Mouse (Mus musculus): ENCODE measurements around the gene Bcl11a. TPM values are rescaled to one million over a fixed set of nuclear protein-coding genes. Genes with fewer than 3 reads are reported as not detected.

Gene Bcl11a
- polyA plus RNA-seq, 1 experiment from 2014 or later, result 145 TPM

DNA sequence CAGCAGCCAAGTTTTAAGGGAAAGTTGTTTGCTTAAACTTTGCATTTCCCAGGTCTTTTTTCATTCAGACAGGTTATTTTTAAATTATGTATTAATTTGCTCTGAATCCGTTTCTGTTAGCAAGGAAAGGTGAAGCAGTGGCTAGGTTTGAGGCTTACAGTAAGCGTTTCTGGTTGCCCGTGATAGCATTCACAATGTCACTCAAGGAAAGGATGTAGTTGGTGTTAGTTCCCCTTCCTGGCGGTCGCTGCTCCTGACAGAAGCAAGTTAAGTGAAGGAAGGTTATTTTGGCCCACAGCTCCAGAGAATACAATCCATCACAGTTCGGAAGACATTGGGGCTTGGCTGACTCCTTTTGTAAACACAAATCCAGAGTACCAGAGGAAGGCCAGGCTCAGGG lies 61.6 kb downstream of the Bcl11a start:
- Histone ChIP-seq H3K4me2 (ENCODE audit: low read depth, low read length) (no peak overlapping the region), H3K4me3 (ENCODE audit: low read depth, low read length) (no peak overlapping the region), H3K27me3 (ENCODE audit: control insufficient read depth, insufficient read depth, low read length) (no peaks in the 10 kb centered on the region), H3K9me3 (ENCODE audit: control insufficient read depth, low read length) (no peaks in the 10 kb centered on the region), H3K27ac (ENCODE audit: low read depth, low read length) (no peak overlapping the region), H3K9ac (replicated peaks; ENCODE audit: low read depth, low read length) (no peak overlapping the region), H3K36me3 (ENCODE audit: control insufficient read depth, insufficient read depth, low read length) (no peaks in the 10 kb centered on the region), H3K4me1 (ENCODE audit: control insufficient read depth, insufficient read depth, low read length) (no peaks in the 10 kb centered on the region)
- 92% methylated on average over 6 of the region's 6 CpGs for WGBS
- no peak for ATAC-seq (ENCODE audit: low read depth)

DNA sequence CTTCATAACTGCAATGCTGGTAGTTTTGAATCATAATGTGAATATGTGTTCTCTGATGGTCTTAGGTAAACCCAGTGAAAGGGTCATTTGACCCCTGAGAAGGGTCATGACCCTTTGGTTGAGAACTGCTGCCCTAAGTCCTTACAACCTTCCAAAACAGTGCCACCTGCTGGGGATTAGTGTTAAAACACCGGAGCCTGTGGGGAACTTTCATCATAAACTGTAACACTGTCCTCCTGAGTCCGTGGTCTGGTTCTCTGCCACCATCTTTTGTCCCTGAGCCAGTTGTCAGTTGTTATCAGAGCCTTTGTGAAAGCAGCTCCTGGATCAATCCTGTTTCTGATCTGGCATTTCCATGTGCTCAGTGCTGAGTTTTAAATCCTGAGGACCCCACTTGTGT lies 62.1 kb downstream of the Bcl11a start:
- ATAC-seq (ENCODE audit: low read depth), result no peak
- H3K27ac ChIP-seq (ENCODE audit: low read depth, low read length), result no peak overlapping the region
- H3K4me3 ChIP-seq (ENCODE audit: low read depth, low read length), result no peak overlapping the region
- H3K9ac ChIP-seq (replicated peaks; ENCODE audit: low read depth, low read length), result no peak overlapping the region
- no peaks in the 10 kb centered on the region for H3K36me3 ChIP-seq (ENCODE audit: control insufficient read depth, insufficient read depth, low read length)
- WGBS, result 84% methylated on average over 2 of the region's 2 CpGs
- H3K27me3 ChIP-seq (ENCODE audit: control insufficient read depth, insufficient read depth, low read length), result no peaks in the 10 kb centered on the region
- H3K4me1 ChIP-seq (ENCODE audit: control insufficient read depth, insufficient read depth, low read length), result 0 out of 2 replicates have a peak, but pooled peaks cover 3% of the 10 kb centered on the region
- no peak overlapping the region for H3K4me2 ChIP-seq (ENCODE audit: low read depth, low read length)
- no peaks in the 10 kb centered on the region for H3K9me3 ChIP-seq (ENCODE audit: control insufficient read depth, low read length)

DNA sequence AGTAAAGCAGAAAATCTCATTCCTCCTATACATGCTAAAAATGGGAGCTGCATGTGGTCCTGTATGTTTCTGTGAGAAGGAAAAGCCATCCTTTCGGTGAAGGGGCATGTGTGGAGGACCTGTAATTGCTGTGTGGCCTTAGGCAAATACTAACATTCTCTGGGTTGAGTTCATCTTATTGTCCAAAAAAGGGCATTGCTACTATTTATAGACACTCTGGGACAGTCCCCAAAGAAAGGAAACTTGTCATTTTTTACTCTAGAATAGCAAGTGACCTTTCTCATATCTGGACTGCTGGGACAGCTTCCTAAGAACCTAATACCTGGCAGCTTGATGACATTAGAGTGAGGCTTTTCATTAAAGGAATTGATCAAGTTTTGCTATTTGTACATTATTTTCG lies 63.1 kb downstream of the Bcl11a start:
- no peak overlapping the region for H3K4me2 ChIP-seq (ENCODE audit: low read depth, low read length)
- no peak overlapping the region for H3K9ac ChIP-seq (replicated peaks; ENCODE audit: low read depth, low read length)
- H3K36me3 ChIP-seq (ENCODE audit: control insufficient read depth, insufficient read depth, low read length), result no peaks in the 10 kb centered on the region
- ATAC-seq (ENCODE audit: low read depth), result no peak
- 86% methylated on average over 2 of the region's 2 CpGs for WGBS
- H3K27me3 ChIP-seq (ENCODE audit: control insufficient read depth, insufficient read depth, low read length), result no peaks in the 10 kb centered on the region
- no peaks in the 10 kb centered on the region for H3K9me3 ChIP-seq (ENCODE audit: control insufficient read depth, low read length)
- H3K4me1 ChIP-seq (ENCODE audit: control insufficient read depth, insufficient read depth, low read length), result 0 out of 2 replicates have a peak, but pooled peaks cover 3% of the 10 kb centered on the region
- no peak overlapping the region for H3K27ac ChIP-seq (ENCODE audit: low read depth, low read length)
- no peak overlapping the region for H3K4me3 ChIP-seq (ENCODE audit: low read depth, low read length)

DNA sequence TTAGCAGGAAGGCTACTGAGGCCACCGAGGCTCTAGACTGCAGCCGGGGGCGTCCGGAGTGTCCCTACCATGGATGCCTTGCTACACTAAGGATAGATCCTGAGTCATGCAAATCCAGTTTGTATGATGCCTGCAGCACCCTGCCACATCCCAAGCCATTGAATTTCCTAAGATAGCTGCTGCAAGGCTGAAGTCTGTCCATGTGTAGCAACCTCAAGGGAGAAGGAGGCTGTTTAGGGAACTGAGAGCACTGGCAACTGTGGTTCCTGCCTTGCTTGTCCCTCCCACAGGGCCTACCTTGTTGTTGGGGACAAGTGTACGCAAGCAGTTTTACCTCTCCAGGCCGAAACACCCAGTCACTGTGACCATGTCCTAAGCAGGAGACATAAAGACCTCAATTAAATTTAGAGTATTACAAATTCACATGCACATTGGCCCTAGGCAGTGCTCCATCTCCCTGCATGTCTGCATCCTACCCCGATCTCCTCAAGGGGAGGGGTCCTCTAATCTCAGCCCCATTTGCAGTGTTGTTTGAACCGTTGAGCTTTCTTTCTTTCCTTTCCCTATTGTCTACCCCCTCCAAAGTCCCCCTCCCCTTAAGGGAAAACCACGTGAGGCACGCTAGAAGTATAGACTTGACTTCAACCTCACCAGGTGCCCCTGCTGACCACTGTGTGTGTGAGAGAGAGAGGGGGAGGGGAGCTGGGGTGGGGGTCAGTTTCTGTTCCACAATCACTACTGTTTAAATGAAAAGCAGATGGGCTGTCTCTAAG lies 63.8 kb downstream of the Bcl11a start:
- Histone ChIP-seq H3K4me3 (ENCODE audit: low read depth, low read length) (no peak overlapping the region), H3K27ac (ENCODE audit: low read depth, low read length) (no peak overlapping the region), H3K36me3 (ENCODE audit: control insufficient read depth, insufficient read depth, low read length) (no peaks in the 10 kb centered on the region), H3K27me3 (ENCODE audit: control insufficient read depth, insufficient read depth, low read length) (no peaks in the 10 kb centered on the region), H3K4me2 (ENCODE audit: low read depth, low read length) (no peak overlapping the region), H3K9me3 (ENCODE audit: control insufficient read depth, low read length) (no peaks in the 10 kb centered on the region), H3K9ac (replicated peaks; ENCODE audit: low read depth, low read length) (no peak overlapping the region), H3K4me1 (ENCODE audit: control insufficient read depth, insufficient read depth, low read length) (0 out of 2 replicates have a peak, but pooled peaks cover 3% of the 10 kb centered on the region)
- ATAC-seq (ENCODE audit: low read depth), result no peak
- WGBS, result 68% methylated on average over 10 of the region's 10 CpGs

DNA sequence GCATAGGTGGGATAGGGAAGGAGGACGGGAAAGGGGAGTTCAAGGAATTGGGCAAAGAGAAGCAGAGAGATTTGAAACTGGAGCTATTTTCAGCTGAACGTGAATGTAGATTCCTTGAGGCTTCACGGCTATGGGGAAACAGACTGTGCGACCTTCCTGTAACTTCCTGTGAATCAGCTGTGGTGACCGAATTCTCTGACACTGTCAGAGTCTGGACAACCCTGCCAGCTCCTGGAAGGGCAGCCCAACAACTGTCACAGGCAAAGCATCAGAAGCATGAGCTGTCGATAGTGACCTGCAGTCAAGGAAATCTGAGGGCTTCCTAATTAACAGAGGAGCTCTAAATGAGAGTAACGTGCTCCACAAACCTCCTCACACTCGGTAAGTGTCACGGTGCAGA lies 64.5 kb downstream of the Bcl11a start:
- ATAC-seq (ENCODE audit: low read depth), result no peak
- no peak overlapping the region for H3K9ac ChIP-seq (replicated peaks; ENCODE audit: low read depth, low read length)
- WGBS, result 66% methylated on average over 9 of the region's 9 CpGs
- no peak overlapping the region for H3K4me3 ChIP-seq (ENCODE audit: low read depth, low read length)
- H3K27ac ChIP-seq (ENCODE audit: low read depth, low read length), result no peak overlapping the region
- no peaks in the 10 kb centered on the region for H3K27me3 ChIP-seq (ENCODE audit: control insufficient read depth, insufficient read depth, low read length)
- no peaks in the 10 kb centered on the region for H3K36me3 ChIP-seq (ENCODE audit: control insufficient read depth, insufficient read depth, low read length)
- H3K4me2 ChIP-seq (ENCODE audit: low read depth, low read length), result no peak overlapping the region
- H3K4me1 ChIP-seq (ENCODE audit: control insufficient read depth, insufficient read depth, low read length), result 0 out of 2 replicates have a peak, but pooled peaks cover 3% of the 10 kb centered on the region
- H3K9me3 ChIP-seq (ENCODE audit: control insufficient read depth, low read length), result no peaks in the 10 kb centered on the region

DNA sequence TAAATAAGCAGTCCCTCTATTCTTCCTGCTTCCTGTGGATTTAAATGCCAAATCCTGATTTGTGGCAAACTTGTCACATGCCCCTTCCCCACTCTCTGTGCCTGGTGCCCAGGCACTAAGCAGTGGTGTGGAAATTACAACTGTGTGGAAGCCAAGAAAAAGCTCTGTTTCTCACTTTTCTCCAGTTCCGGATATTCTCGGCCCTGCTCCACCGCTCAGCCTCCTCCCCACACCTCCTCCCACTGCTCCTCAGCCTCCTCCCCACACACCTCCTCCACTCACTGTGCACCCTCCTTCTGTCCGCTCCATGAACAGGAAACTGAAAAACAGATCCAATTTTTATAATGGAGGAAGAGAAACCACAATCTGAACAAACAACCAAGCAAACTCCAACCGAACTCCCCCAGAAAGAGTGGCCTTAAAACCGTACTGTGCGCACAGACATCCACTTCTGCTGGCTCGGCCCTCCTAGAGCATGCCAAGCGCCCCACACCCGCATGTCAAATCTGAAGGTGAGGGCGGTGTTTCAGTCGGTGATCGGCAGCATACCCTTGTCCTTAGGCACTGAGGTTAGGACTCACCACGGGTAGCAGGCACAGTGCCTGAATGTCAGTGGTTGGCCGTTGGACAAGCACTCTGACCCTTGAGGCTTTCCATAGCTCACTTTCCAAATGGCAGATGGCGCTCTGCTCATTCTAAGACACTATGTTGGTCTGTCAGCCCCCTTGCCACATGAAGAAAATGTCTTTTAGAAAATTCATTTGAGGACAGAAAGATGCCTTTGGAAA lies 66.5 kb downstream of the Bcl11a start:
- peaks cover 6% of the 10 kb centered on the region; the same call in 1 of the 2 replicates for H3K4me1 ChIP-seq (ENCODE audit: control insufficient read depth, insufficient read depth, low read length)

DNA sequence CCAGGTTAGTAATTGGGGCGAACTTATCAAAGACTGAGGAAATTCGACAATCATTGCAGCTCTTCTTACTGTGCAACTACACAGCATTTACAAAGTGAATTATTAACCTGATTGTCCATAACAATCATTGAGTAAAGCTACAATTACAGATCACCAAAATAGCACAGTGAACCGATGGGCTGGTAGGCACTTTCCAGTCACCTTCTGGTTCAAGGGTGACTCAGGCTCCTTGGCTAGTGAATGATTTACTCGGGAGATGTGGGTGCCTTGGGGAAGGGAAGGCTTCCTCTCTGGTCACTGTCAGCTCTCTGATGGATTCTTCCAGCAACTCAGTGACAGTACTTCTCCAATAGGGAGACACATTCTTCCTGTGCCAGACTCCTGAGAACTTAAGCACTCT lies 68.2 kb downstream of the Bcl11a start:
- ATAC-seq (ENCODE audit: low read depth), result no peak
- Histone ChIP-seq H3K4me2 (ENCODE audit: low read depth, low read length) (no peak overlapping the region), H3K36me3 (ENCODE audit: control insufficient read depth, insufficient read depth, low read length) (no peaks in the 10 kb centered on the region), H3K4me1 (ENCODE audit: control insufficient read depth, insufficient read depth, low read length) (peaks cover 10% of the 10 kb centered on the region; the same call in 1 of the 2 replicates), H3K27me3 (ENCODE audit: control insufficient read depth, insufficient read depth, low read length) (no peaks in the 10 kb centered on the region), H3K9ac (replicated peaks; ENCODE audit: low read depth, low read length) (no peak overlapping the region), H3K27ac (ENCODE audit: low read depth, low read length) (no peak overlapping the region), H3K4me3 (ENCODE audit: low read depth, low read length) (no peak overlapping the region), H3K9me3 (ENCODE audit: control insufficient read depth, low read length) (no peaks in the 10 kb centered on the region)
- 82% methylated on average over 4 of the region's 4 CpGs for WGBS

More for the DNA sequence above, 66.5 kb downstream of the Bcl11a start:
- Histone ChIP-seq H3K36me3 (ENCODE audit: control insufficient read depth, insufficient read depth, low read length) (no peaks in the 10 kb centered on the region), H3K27me3 (ENCODE audit: control insufficient read depth, insufficient read depth, low read length) (no peaks in the 10 kb centered on the region), H3K4me2 (ENCODE audit: low read depth, low read length) (no peak overlapping the region), H3K27ac (ENCODE audit: low read depth, low read length) (no peak overlapping the region), H3K4me3 (ENCODE audit: low read depth, low read length) (no peak overlapping the region), H3K9me3 (ENCODE audit: control insufficient read depth, low read length) (no peaks in the 10 kb centered on the region), H3K9ac (replicated peaks; ENCODE audit: low read depth, low read length) (no peak overlapping the region)
- 0 out of 2 replicates have a peak, but pooled peaks have one; percentile 3 for ATAC-seq (ENCODE audit: low read depth)
- 84% methylated on average over 16 of the region's 16 CpGs for WGBS

DNA sequence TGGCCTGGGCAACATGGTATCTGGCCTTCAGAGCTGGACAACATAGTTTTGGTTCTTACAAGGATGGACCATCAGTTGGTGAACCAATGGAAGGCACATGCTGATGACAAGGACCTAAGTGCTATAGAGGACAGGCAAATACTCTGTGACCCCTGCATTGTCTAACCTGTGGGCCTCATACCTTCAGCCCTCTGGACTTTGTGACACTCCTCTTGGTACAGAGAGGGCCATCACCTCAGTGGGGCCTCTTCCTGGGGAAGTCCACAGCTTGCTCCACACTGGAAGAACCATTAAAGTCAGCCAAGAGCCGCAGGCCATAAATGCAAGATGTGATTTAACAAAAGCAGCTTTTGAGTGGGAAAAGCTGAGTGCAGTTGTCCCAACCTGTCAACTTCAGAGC lies 68.6 kb downstream of the Bcl11a start:
- H3K27ac ChIP-seq (ENCODE audit: low read depth, low read length), result no peak overlapping the region
- H3K36me3 ChIP-seq (ENCODE audit: control insufficient read depth, insufficient read depth, low read length), result no peaks in the 10 kb centered on the region
- no peak for ATAC-seq (ENCODE audit: low read depth)
- peaks cover 10% of the 10 kb centered on the region; the same call in 1 of the 2 replicates for H3K4me1 ChIP-seq (ENCODE audit: control insufficient read depth, insufficient read depth, low read length)
- WGBS, result 64% methylated on average over 1 of the region's 1 CpGs
- H3K4me3 ChIP-seq (ENCODE audit: low read depth, low read length), result no peak overlapping the region
- H3K4me2 ChIP-seq (ENCODE audit: low read depth, low read length), result no peak overlapping the region
- H3K9me3 ChIP-seq (ENCODE audit: control insufficient read depth, low read length), result no peaks in the 10 kb centered on the region
- no peaks in the 10 kb centered on the region for H3K27me3 ChIP-seq (ENCODE audit: control insufficient read depth, insufficient read depth, low read length)
- H3K9ac ChIP-seq (replicated peaks; ENCODE audit: low read depth, low read length), result no peak overlapping the region

DNA sequence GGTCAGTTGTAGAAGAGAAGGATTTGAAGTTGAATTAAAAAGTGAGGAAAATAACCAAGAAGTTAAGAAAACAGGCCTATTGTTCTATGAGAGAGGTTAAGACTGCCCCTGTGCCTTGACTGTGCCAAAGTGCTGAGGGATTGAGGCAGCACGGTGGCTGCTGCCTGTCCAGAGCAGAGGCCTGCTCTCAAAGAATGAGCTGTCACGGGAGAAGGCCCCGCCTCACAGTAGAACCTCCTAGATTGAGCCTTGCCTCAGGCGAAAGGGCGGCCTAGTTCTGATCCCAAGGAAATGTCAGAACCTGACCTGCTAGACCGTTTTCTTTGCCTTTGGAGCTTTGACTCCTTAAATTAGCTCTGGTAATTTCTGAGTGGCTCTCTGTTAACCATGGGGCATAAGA lies 69.8 kb downstream of the Bcl11a start:
- Histone ChIP-seq H3K4me3 (ENCODE audit: low read depth, low read length) (no peak overlapping the region), H3K9me3 (ENCODE audit: control insufficient read depth, low read length) (no peaks in the 10 kb centered on the region), H3K27me3 (ENCODE audit: control insufficient read depth, insufficient read depth, low read length) (no peaks in the 10 kb centered on the region), H3K36me3 (ENCODE audit: control insufficient read depth, insufficient read depth, low read length) (no peaks in the 10 kb centered on the region), H3K4me2 (ENCODE audit: low read depth, low read length) (no peak overlapping the region), H3K9ac (replicated peaks; ENCODE audit: low read depth, low read length) (no peak overlapping the region), H3K27ac (ENCODE audit: low read depth, low read length) (no peak overlapping the region), H3K4me1 (ENCODE audit: control insufficient read depth, insufficient read depth, low read length) (peaks cover 15% of the 10 kb centered on the region)
- 91% methylated on average over 6 of the region's 6 CpGs for WGBS
- no peak for ATAC-seq (ENCODE audit: low read depth)

Measured in neural tube, embryonic 14.5 days (tissue).